Mouse (Mus musculus): ENCODE results near the gene Ttc13. TPM values are rescaled to one million over a fixed set of nuclear protein-coding genes. Genes with fewer than 3 reads are reported as not detected.
A peak's percentile ranks its signal among the peaks of the same experiment; 100 is the strongest.

The Ttc13 gene
- polyA plus RNA-seq, 2 experiments, result 12.0 to 18.3 TPM

DNA sequence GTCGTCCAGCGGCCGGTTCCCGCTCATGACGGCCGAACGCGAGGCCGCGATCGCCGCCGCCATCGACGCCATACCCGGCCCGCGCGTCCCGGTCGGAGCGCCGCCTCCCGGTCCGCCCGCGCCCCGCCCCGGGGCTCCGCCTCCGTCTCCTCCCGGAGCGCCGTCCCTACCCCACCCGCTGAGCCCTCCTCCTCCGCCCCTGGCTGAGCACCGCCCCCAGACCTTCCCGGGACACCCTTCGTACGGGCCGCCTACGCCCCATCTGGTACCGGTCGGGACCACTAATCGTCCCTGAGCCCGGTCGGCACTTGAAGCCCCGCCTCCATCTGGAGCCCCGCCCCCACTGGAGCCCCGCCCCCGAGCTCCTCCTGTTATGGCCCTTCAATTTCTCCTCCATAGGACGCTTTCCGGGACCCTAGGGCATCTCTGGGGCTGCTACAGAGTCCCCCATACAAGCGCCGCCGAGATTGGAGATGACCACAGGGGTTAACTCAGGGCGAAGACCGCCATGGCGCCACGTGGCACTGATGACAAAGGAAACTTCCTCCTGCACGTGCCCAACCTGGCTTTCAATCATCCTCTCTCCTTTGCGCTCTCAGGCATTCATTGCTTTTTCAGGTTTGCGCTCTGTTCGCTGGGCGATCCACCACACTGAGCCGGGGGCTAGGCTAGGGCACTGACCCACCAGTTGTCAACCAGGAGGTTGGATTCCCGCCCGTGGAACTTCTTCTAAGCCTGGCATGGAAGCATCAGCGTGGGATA is 58.5 kb downstream of the Ttc13 start, which contains the start of gene 2310022B05Rik:
Gene 2310022B05Rik, minus strand, starts transcription at position 258 of the 762 bp plus-strand sequence.
- no peak; the same call in 1 of the 2 replicates for TF ChIP-seq CTCF (IDR thresholded peaks at IDR 0.05; ENCODE audit: low read depth)
- TF ChIP-seq EP300 (IDR thresholded peaks at IDR 0.05; ENCODE audit: low read depth), result no peak
- no peaks in the 10 kb centered on the region for H3K27me3 ChIP-seq (ENCODE audit: control insufficient read depth, insufficient read depth, low read length)
- no peaks in the 10 kb centered on the region for H3K9me3 ChIP-seq (ENCODE audit: control insufficient read depth, low read length)
- peak within 1 kb of the TSS; percentile 79 for H3K9ac ChIP-seq (replicated peaks)
- WGBS (ENCODE audit: insufficient replicate concordance), result 2% methylated on average over 69 of the region's 69 CpGs
- peak within 1 kb of the TSS; percentile 88 for H3K4me2 ChIP-seq (ENCODE audit: low read depth)
- H3K27ac ChIP-seq, result peak within 1 kb of the TSS; percentile 27
- H3K4me1 ChIP-seq (replicated peaks; ENCODE audit: control insufficient read depth in 2 of 2, insufficient read depth in 2 of 2, low read length in 1 of 2), result peaks cover 19 to 35% of the 10 kb centered on the region in 2 experiments
- ATAC-seq (ENCODE audit: insufficient read depth) (peak; percentile 78), DNase-seq (ENCODE audit: low read depth in 3 of 3, low spot score in 3 of 3) (peak; percentile 33 to 73 (median 68))
- peak within 1 kb of the TSS; percentile 72 to 78 for H3K4me3 ChIP-seq (ENCODE audit: insufficient read depth in 1 of 2, low read depth in 2 of 2, low read length in 2 of 2)
- no peaks in the 10 kb centered on the region for H3K36me3 ChIP-seq (replicated peaks; ENCODE audit: control insufficient read depth, insufficient read depth, low read depth)

DNA sequence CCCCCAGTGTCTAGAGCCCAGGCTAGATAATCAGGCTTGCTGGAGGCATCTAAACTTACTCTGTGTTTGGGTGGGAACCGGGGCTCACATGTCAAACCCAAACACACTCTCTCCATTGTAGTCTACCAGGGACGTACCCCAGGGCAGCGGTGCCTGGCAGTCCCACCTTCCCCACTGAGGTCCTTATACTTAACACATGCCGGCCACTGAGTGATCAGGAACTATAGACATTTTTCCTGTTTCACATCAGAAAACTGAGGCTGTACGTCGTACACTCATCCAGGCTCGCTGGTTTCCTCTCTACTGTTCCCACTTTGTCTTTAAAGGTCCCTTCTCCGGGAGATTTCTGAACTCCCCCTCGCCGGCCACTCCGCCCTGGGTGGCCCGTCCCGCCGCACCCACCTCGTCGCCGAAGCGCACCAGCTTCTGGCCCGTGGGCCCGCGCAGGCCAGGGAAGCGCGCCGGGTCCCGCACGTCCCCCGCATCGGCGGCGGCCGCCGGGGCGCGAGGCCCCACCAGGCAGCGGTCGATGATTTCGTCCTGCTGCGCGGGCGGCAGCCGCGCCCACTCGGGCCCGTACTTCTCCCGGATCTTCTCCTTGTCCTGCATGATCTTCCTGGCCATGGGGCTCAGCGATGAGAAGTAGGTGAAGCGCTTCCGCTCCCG is 59.2 kb downstream of the Ttc13 start:
- Histone ChIP-seq H3K36me3 (replicated peaks; ENCODE audit: control insufficient read depth, insufficient read depth, low read depth) (no peaks in the 10 kb centered on the region), H3K4me1 (replicated peaks; ENCODE audit: control insufficient read depth in 2 of 2, insufficient read depth in 2 of 2, low read length in 1 of 2) (peaks cover 26 to 42% of the 10 kb centered on the region in 2 experiments), H3K4me2 (ENCODE audit: low read depth) (peak overlapping the region; percentile 88), H3K9ac (replicated peaks) (peak overlapping the region; percentile 79), H3K9me3 (ENCODE audit: control insufficient read depth, low read length) (no peaks in the 10 kb centered on the region), H3K4me3 (ENCODE audit: insufficient read depth in 1 of 2, low read depth in 2 of 2, low read length in 2 of 2) (peak overlapping the region; percentile 72 to 78), H3K27ac (peak overlapping the region; percentile 27; the same call in 1 of the 2 replicates), H3K27me3 (ENCODE audit: control insufficient read depth, insufficient read depth, low read length) (no peaks in the 10 kb centered on the region)
- DNase-seq (ENCODE audit: low read depth in 3 of 3, low spot score in 3 of 3), result no peak
- peak; percentile 33 for ATAC-seq (ENCODE audit: insufficient read depth)
- TF ChIP-seq CTCF (IDR thresholded peaks at IDR 0.05; ENCODE audit: low read depth) (no peak), EP300 (IDR thresholded peaks at IDR 0.05; ENCODE audit: low read depth) (no peak)
- under 1% methylated on average over 48 of the region's 49 CpGs for WGBS (ENCODE audit: insufficient replicate concordance)

- peak overlapping the region; percentile 79 for H3K9ac ChIP-seq (replicated peaks)
- ATAC-seq (ENCODE audit: insufficient read depth) (no peak), DNase-seq (ENCODE audit: low read depth in 3 of 3, low spot score in 3 of 3) (no peak)
- peak overlapping the region; percentile 88 for H3K4me2 ChIP-seq (ENCODE audit: low read depth)
- 46% methylated on average over 9 of the region's 9 CpGs for WGBS (ENCODE audit: insufficient replicate concordance)
- H3K9me3 ChIP-seq (ENCODE audit: control insufficient read depth, low read length), result no peaks in the 10 kb centered on the region
- 0 out of 2 replicates have a peak, but pooled peaks cover 2% of the 10 kb centered on the region for H3K36me3 ChIP-seq (replicated peaks; ENCODE audit: control insufficient read depth, insufficient read depth, low read depth)
- no peak overlapping the region for H3K27ac ChIP-seq
- no peak for TF ChIP-seq EP300 (IDR thresholded peaks at IDR 0.05; ENCODE audit: low read depth)
- TF ChIP-seq CTCF (IDR thresholded peaks at IDR 0.05; ENCODE audit: low read depth), result no peak
- H3K4me3 ChIP-seq (ENCODE audit: insufficient read depth in 1 of 2, low read depth in 2 of 2, low read length in 2 of 2), result peak overlapping the region; percentile 72 to 78
- no peaks in the 10 kb centered on the region for H3K27me3 ChIP-seq (ENCODE audit: control insufficient read depth, insufficient read depth, low read length)
- peaks cover 31 to 50% of the 10 kb centered on the region in 2 experiments for H3K4me1 ChIP-seq (replicated peaks; ENCODE audit: control insufficient read depth in 2 of 2, insufficient read depth in 2 of 2, low read length in 1 of 2)
These were observed 60.0 kb downstream of the Ttc13 start for GRCm38 (mm10) chr8:124661781-124662180.

DNA sequence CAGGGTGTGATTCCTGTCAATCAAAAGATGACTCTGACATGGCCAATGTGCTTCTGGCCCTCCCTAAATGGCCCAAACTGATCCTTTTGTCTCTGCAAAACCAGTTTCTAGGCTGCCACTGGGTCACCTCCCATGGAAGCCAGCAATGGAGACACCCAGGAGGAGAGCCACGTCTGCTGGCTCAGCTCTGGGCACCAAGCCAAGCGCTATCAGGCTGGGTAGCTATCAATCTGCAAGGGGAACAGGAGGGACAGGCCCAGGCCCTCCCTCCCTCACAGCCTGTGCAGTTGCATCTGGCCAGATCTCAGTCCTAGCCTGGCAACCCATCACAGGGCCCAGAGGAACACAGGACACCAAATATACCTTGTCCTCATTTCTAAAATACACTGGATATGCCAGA is 63.4 kb downstream of the Ttc13 start:
- WGBS (ENCODE audit: insufficient replicate concordance), result 19% methylated on average over 2 of the region's 2 CpGs
- ATAC-seq (ENCODE audit: insufficient read depth), result peak; percentile 84
- peaks cover 34 to 69% of the 10 kb centered on the region in 2 experiments for H3K4me1 ChIP-seq (replicated peaks; ENCODE audit: control insufficient read depth in 2 of 2, insufficient read depth in 2 of 2, low read length in 1 of 2)
- H3K9ac ChIP-seq (replicated peaks), result peak overlapping the region; percentile 50
- peak overlapping the region in 1 of 2 experiments; percentile 30; a peak in 2 of 4 replicates for H3K4me3 ChIP-seq (ENCODE audit: insufficient read depth in 1 of 2, low read depth in 2 of 2, low read length in 2 of 2)
- H3K4me2 ChIP-seq (ENCODE audit: low read depth), result peak overlapping the region; percentile 70
- H3K36me3 ChIP-seq (replicated peaks; ENCODE audit: control insufficient read depth, insufficient read depth, low read depth), result peaks cover 4% of the 10 kb centered on the region; the same call in 1 of the 2 replicates
- peak in 1 of 3 experiments; percentile 67 for DNase-seq (ENCODE audit: low read depth in 3 of 3, low spot score in 3 of 3)
- H3K27me3 ChIP-seq (ENCODE audit: control insufficient read depth, insufficient read depth, low read length), result no peaks in the 10 kb centered on the region
- TF ChIP-seq EP300 (IDR thresholded peaks at IDR 0.05; ENCODE audit: low read depth), result 0 out of 2 replicates have a peak, but pooled peaks have one; percentile 30
- no peak for TF ChIP-seq CTCF (IDR thresholded peaks at IDR 0.05; ENCODE audit: low read depth)
- H3K9me3 ChIP-seq (ENCODE audit: control insufficient read depth, low read length), result no peaks in the 10 kb centered on the region
- peak overlapping the region; percentile 89 for H3K27ac ChIP-seq
